Mouse (Mus musculus): Measurements from ENCODE around the gene Slc5a8.

Slc5a8 gene

DNA sequence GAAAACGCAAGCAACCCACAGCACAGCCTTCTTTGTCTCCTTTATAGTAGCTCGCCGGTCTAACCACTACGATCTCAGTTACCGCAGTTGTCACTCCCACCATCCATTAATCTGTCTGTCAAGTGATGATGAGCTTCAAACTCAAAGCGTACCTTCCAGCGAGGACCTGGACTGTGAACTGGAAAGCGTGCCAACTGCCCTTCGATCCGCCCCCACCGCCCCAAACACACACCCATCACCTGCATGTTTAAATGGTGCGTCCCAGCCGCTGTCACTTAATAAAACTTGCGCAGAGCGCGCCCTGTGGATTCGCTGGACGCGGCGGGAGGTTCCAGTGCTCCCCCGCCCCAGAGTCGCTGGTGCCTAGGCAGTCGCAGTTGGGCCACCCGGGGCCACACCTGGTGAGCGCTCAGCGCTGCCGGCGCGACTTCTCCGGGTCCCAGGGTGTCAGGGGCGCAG, at the start of gene Slc5a8:
Gene Slc5a8, plus strand, starts transcription at position 361 of the 459 bp plus-strand sequence.
- DNase-seq (ENCODE audit: low spot score in 2 of 2): no peak

DNA sequence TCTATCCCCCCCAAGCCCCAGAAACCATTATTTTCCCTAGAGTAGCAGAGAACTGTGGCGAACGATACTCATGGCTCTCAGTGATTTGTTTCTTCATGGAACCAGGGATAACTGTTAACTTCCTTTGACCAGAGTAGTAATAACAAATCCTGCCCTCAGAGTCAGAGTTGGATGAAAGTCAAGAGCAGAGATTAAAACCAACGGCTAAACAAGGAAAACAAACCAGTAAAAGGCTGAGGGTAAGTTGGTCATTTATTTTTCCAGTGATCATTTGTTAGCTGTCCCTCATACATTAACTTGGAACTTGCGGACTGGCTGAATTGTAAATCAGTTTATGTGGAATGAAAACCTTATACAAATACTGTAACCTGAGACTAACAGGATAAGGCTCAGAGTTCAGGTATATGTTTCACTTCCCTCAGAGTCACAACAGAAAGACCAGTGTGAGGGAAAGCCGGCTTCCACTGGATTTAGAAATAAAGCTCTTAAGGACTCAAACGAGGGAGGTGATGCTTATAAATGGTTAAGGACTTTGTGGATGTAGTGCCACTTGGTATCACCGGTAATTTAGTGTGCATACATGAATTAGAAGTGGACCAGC, 36.8 kb upstream of the Slc5a8 start:
- DNase-seq (ENCODE audit: low spot score in 2 of 2): no peak

DNA sequence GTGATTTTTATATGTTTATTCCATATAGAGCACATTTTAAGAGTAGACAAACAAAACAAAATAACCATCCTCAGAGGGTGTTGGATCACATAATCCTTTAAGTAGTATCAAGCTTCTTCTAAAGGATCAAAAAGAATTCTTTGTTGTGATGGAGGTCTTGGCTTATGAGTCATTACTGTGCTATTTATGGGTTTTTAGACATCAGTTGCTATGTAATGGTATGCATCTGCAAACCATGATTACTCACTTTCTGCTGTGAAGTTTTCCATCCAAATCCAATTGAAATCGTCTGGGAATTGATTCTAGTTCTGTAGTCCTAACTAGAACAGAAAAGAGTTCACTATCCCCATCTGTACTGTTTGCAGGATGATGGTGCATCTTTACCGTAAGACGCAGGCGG, 35.8 kb upstream of the Slc5a8 start:
- DNase-seq (ENCODE audit: low spot score in 2 of 2): no peak

DNA sequence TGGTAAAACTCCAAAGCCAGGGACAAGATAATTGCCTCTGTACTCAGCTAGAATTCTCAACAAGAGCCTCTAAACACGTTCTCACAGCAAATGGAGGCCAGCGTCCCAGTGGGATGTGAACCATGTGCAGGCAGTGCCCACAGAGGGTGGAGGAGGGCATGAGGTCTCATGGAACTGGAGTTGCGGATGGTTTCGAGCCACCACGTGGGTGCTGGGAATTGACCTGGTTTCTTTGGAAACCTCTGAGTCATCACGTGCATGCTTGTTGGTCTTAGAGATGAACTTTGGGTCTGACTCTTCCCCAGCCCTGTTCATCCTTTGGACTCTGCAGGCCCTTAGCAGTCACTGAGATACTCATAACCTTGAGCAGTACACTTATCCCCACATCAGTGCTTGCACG, 32.5 kb upstream of the Slc5a8 start:
- no peak for DNase-seq (ENCODE audit: low spot score in 2 of 2)

DNA sequence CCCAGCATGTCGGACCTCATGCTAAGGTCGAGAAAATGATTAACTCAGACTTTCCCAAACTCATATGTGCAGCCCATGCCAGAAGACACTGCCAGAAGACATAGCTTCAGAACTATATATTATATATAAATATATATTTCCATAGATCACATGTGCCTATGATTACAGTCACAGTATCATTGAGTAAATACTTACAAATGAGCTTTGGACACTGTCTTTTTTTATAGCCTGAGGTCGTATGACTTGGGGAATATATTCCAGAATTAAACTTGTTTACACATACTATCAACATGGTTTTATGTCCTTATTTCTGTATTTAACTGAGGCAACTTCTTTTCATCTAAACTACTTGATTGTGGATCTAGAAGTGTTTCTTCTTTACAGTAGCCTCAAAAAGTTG, 24.9 kb upstream of the Slc5a8 start:
- no peak for DNase-seq (ENCODE audit: low spot score in 2 of 2)

DNA sequence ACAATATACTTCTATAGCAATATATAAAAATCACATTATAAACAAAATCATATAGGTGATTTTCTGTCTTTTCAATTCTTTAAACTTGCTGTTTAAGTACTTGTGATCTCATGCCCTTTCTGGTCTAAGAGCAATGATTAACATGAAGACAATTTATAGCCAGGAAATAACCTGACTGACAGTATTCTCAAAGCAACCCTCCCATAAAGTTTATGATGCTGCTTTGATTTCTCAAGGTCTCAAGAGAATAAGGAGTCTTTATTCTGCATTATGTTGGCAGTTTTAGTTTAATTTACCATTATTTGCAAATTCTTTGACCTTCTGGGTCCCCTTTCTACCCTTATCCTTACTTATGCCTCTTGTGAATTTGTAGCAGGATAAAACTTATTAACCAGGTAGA, 24.4 kb upstream of the Slc5a8 start:
- DNase-seq (ENCODE audit: low spot score in 2 of 2): no peak

DNA sequence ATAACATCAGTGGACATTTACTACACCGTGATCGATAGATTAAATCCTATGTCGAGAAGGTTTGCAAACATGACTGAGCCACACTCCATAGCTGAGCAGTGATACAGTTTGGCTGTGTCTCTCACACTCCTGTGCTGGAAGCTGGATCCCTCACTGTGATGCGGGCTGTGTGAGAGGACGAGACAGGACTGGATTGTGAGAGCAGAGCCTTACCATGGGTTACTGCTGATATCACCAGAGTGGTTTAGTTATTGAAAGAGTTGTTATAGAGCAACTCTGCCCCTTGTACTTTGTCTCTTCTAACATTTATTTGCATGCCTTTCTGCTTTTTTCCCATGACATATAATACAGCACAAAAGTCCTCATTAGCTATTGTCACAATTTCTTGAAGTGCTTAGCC, 23.5 kb upstream of the Slc5a8 start:
- no peak for DNase-seq (ENCODE audit: low spot score in 2 of 2)

DNA sequence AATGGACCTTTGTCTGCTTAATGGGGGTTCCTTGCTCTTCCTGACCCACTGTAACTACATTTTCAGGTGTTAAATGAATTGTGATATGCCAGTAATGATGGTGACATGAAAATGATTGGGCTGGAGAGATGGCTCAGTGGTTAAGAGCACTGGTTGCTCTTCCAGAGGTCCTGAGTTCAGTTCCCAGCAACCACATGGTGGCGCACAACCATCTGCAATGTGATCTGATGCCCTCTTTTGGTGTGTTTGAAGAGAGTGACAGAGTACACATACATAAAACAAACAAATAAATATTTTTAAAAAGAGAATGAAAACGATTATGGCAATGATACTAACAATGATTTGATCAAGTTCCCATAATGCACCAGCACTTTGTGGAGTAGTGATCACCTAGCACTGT, 19.8 kb upstream of the Slc5a8 start:
- no peak for DNase-seq (ENCODE audit: low spot score in 2 of 2)

DNA sequence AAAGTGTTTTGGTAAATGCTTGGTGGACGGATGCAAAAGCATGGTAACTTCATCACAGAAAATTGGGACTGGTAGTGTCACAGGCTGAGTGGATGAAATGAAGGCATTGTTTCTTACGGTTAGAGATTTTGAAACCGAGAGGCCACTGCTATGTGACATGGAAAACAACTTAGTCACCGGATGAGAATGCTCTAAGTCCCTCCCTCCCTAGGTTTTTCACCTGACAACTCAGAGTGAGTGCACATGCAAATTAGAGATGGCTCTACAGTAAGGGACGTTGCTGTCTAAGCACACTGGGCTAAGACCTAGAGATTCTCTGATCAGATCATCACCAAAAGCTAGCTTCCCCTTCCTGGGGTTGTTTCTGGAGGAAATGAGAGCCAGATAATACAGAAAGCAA, 10.9 kb upstream of the Slc5a8 start:
- DNase-seq (ENCODE audit: low spot score in 2 of 2): no peak

DNA sequence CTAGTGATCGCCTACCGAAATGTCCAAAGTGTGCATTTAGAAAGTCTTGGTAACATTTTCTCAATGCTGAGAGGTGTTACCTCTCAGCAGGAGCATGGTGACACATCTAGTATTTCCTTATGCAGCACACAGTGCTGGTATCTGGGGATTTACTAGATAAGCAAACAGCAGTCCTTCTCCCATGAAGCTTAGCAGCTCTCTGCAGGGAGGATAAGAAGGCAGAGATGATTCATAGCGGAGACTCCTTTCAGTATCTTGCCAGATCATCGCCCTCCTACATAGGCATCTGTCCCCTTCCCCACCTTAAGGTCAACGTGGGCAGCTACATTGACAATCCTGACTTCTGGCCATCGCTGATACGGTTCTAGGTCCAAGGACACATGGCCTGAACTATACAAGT, 8.4 kb upstream of the Slc5a8 start:
- peak; percentile 25 to 26 for DNase-seq (ENCODE audit: low spot score in 2 of 2)

DNA sequence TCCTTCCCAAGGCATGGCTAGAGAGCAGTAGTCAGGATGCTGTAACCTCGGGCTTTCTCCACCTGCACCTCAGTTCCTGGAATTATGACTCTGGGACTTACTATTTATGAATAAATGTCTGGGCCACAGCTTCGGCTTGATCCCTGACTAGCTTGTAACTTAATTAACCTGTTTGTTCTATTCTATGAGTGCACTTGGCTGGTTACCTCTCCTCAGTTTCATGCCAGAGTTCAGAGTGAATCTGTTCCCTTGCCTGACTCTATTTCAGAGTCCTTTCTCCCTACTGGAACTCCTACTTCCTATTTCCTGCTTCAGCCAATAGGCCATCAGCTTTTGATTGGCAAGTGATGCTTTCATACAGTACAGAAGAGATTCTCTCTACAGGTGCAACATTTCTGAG, 2.1 kb upstream of the Slc5a8 start:
- DNase-seq (ENCODE audit: low spot score in 2 of 2): no peak

DNA sequence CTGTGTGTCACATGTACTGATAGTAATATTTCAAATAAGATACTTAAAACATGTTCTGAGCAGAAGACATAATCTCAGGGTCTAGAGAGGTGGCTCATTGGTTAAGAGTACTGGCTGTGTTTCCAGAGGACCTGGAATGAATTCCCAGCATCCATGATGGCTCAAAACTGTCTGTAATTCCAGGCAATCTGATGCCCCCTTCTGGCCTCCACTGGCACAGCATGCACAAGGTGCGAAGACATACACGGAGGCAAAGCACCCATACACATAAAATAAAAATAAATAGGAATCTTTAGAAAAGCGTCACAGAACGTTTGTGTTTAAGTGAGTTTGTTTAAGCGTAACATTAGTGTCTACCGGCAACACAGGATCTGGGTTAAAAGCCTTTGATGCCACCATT, 956 bp upstream of the Slc5a8 start:
- no peak for DNase-seq (ENCODE audit: low spot score in 2 of 2)

DNA sequence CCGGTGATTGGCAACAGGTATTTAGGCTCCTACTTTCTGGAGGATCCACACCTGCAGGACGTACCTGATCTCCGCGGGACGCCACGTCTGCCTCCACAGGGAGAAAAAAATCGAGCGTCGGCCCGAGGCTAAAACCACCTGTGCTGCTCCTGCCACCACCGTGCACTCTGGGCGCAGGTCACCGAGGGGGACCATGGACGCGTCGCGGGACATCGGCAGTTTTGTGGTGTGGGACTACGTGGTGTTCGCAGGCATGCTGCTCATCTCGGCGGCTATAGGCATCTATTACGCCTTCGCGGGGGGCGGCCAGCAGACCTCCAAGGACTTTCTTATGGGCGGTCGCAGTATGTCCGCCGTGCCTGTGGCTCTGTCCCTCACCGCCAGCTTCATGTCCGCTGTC, 322 bp downstream of the Slc5a8 start:
- no peak for DNase-seq (ENCODE audit: low spot score in 2 of 2)

DNA sequence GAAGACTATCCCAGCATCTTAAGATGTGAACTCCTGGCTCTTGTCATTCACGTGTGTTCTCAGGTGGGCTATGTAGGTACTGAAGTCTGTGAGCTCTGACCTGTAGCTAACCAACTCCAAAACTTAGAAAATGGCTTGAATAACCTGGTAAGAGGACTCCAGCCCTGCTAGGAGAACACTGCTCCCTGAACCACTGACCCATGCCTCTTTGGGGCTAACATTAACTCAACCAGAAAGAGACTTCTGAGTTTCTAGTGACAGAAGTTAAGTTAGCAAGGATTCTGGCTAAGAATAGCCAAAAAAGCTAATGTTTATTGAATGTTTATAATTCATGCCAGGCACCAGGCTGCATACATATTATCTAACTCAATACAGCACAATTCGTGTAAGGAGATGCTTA, 2.6 kb downstream of the Slc5a8 start:
- DNase-seq (ENCODE audit: low spot score in 2 of 2): no peak

DNA sequence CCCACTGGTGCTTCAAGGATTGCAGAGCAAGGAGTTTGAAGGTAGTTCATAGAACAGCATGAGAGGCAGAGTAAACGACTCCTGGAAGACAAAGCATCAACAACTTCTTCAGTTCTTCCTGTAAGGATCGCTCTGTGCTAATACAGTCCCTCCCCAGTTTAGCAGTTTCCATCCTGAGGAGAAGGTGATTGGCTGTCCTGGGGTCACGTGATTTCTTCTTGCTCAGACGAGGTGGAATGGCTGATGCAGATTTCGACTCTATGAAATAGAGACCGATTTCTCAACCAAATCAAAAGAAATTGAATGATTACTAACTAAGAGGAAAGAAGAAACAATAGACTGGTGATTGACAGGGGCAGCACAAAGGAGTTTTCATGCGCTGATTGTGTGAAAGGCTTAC, 5.6 kb downstream of the Slc5a8 start:
- no peak for DNase-seq (ENCODE audit: low spot score in 2 of 2)

DNA sequence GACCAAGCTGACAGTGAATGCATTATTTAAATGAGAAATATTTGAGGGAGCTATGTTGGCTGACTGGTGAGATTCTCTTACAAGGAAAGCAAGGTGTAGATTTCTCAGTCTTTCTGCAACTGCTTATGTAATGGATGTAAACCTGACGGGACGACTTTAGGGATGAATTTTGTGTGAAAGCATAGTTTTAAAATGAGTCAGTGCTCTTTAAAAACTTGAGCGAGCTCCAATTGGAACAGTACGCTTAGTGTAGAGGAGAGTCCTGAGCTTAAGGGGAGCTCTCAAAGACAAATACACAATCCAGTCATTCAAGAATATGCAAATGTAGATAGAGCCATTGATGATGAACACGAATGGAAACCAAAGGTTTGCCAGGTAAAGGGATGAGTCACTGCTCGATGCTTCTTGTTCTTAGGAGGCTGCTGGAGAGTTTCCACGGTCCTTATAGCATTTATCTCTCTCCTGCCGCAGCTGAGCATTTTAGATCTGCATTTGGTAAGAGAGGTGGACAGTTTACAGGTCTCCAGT, 6.8 kb downstream of the Slc5a8 start:
- DNase-seq (ENCODE audit: low spot score in 2 of 2): no peak

DNA sequence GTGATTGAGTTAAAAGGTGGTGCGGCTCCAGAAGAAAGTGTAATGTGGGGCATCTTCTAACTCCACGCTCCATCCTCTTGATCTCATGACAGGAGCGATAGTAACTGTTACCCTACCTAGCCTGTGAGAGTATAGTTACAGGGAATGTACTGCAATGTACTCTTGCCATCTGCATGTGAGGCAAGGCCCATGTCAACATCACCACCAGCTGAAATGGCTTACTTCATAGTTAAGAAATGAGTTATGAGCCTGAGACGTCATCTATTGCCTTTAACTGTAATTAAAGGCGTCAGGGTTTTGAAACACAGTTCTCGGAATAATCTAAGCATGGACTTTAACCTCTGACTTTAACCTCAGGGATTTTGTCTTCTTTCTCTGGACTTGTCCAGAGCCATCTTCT, 11.2 kb downstream of the Slc5a8 start:
- no peak for DNase-seq (ENCODE audit: low spot score in 2 of 2)

DNA sequence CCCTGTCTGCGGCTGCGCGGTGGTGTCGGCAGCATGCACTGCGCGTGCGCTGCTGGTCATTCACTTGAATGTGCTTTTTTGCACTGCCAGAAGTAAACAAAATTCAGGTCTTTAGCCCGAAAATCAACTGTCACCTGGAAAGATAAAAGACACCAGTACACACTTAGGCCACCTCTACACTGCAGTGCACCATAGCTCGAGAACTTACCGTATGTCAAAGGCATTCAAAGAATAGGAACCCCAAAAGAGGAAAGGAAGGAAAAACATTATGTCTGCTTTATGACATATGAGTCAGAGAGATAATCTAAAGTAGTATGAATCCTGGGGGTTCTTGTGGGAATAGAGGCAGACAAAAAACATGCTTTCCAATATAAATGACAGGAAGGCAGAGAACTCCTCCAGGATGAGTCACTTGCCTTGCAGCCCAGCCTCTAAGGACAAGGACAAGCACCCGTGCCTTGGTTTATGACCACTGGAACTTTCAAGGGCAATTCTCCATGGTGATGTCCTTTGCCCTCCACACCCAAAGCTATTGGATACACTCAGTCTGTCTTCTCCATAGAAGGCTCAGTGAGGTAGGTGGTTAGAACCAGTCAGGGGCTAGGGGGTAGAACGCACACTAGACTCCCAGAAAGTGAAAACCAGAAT, 64.0 kb downstream of the Slc5a8 start:
- no peak for DNase-seq (ENCODE audit: low spot score in 2 of 2)

DNA sequence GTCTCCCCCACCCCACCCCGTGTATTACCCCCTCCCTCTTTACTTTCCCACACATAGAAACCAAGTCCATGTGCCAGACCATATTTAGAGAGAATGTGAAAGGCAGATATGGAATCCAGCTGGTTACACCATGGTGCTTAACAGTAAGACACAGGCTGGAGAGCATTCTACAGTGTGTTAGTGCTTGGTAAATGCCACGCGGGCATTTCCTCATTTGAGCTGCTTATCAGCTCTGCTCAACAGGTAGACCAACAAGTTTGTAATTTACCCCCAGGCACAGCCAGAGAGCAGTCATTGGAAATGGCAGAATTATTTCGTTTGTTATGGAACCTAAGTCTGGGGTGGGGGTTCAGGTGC, 64.5 kb downstream of the Slc5a8 start:
- no peak for DNase-seq (ENCODE audit: low spot score in 2 of 2)

DNA sequence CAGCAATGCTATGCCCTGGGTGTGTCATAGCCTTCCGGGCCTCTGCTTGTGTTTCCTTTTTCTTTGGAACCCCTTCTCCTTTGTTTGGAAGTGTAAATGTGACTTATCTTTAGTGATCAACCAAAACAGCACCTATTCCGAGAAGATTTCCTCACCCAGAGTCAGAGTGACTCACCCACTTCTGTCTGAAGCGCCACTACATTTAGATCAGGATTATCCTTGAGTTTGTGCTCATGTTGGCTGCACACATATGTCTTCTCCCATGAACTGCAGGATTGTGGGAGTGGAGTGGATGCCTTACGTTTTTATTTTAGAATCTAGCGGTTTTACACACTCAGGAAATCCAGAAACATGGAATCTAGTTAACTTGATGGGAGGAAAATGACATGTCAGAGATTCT, 75.0 kb downstream of the Slc5a8 start:
- peak in 1 of 2 experiments; percentile 11 for DNase-seq (ENCODE audit: low spot score in 2 of 2)

DNA sequence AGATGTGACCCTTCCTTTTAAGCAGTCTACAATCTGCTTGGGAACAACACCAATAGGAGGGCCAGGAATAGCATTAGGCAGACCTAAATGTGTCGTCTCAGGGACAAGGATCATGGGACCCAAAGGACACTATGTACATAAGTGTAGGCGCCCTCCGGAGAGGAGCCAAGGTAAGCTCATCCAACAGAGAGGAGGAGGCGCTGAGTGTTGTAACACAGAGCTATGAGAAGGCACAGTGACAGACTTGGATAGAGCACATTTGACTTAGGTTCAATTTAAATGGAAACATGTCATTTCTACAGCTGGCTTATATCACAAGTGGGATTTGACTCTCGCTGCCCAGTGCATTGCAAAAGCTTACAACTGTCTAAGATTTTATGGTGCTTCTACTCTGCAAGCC, 82.8 kb downstream of the Slc5a8 start:
- DNase-seq (ENCODE audit: low spot score in 2 of 2): no peak

DNA sequence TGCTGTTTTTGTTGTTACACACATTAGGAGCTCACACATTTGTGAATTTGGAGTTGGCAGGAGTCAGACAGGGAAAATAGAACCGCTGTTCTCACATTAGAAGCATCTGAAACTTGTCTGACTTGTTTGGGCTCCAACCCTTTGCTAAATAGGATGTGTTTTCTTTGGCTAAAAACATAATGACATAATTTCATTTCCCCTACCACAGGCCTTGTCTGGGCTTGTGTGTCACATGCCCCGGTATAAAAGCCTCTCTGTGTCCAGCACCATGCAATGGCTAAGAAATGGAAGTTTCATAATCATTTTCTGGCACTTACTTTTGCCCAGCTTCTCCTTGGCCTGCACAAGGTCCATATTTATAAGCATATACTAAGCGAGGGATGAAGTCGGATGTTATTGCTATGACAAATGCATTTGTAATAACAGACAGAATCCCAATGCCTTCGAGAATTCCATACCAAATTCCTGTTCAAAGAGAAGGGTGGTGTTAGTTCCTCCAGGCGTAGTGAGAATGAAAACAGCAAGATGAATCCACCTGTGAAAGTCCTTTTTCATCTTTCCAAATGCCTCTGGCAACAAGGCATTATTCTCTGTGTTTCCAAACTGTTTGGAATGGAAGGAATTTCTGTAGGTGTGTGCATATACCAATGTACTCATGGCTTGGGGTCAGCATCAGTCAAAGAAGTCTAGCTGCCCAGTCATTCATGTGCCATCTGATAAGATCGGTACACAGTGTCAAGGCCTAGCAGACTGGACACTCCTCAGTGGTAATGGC, 85.3 kb downstream of the Slc5a8 start:
- no peak for DNase-seq (ENCODE audit: low spot score in 2 of 2)

DNA sequence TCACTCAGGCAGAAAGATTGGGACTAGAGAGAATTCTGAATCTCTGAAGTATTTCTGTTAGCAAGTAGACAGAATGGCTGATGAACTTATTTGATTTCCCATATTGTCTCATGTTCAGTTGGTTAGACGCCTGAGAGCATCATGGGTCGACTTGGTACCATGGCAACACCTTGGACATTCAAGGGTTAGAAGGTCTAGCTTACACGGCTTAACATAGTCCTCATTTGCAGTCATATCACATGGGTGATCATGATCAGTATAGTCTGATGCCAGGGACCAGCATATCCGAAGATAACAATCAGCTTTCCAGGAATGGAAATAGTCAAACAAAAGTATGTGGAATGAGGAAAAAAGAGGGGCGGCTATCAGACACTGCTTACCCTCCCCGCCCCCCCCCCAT, 93.1 kb downstream of the Slc5a8 start:
- DNase-seq (ENCODE audit: low spot score in 2 of 2): no peak

Measured in right cerebral cortex, adult 2 months (tissue).